Mouse (Mus musculus): ENCODE measurements around the gene Fam19a3. TPM values are rescaled to one million over a fixed set of nuclear protein-coding genes. Genes with fewer than 3 reads are reported as not detected.

The Fam19a3 gene
- polyA plus RNA-seq, 1 experiment: 0.08 TPM

DNA sequence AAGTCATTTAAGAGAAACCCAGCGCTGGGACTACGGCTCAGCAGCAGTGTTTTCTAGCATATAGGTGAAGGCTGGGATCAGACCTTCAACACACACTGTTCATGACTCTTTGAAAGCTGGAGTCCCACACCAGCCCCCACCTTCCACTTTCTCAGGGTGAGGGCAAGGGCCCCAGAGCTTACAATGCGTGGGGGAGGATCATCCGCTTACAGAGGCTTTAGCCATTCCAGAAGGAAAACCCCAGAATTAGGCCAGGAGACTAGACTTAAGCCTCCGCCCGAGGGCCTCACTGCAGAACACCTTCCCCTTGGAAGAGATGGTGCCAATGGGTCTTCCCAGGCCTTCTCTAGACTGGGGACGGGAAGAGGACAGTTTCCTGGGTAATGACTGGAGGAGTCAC is 8.3 kb downstream of the Fam19a3 start:
- WGBS: 88% methylated on average over 7 of the region's 7 CpGs

DNA sequence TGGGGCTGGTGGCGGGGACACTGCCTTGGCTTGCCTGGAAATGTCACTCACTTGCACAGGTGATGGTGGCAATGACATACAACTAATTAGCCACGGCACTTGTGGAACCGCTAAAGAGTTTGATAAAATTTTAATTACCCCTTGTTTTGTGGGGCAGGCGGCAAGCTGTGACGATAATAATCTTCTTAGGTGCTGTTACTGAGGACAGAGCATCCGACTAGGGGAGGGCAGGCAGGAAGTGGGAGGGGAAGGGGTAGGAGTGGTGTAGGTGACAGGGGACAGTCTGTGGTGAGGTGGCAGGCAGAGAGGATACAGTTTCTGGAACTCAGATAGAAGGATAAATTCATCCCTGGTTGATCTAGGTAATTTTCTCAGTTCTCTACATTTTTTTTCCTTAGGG is 10.2 kb downstream of the Fam19a3 start:
- TF ChIP-seq POLR2A (IDR thresholded peaks at IDR 0.05; ENCODE audit: low read depth, low read length) (no peak), CTCF (IDR thresholded peaks at IDR 0.05; ENCODE audit: extremely low read depth, insufficient read length, insufficient replicate concordance, low read depth, low read length) (no peak)
- Histone ChIP-seq H3K4me3 (ENCODE audit: low read depth, low read length) (no peak overlapping the region), H3K27me3 (ENCODE audit: control insufficient read depth, insufficient read depth, low read length) (0 out of 2 replicates have a peak, but pooled peaks cover 7% of the 10 kb centered on the region), H3K36me3 (ENCODE audit: control insufficient read depth, insufficient read depth, low read length) (no peaks in the 10 kb centered on the region), H3K4me1 (ENCODE audit: control insufficient read depth, insufficient read depth, insufficient read length, low read length) (no peaks in the 10 kb centered on the region), H3K27ac (ENCODE audit: insufficient read depth, low read depth, low read length) (no peak overlapping the region)
- WGBS: 33% methylated on average over 6 of the region's 6 CpGs

More for the DNA sequence above, 8.3 kb downstream of the Fam19a3 start:
- Histone ChIP-seq H3K27ac (ENCODE audit: insufficient read depth, low read depth, low read length) (no peak overlapping the region), H3K4me3 (ENCODE audit: low read depth, low read length) (no peak overlapping the region), H3K27me3 (ENCODE audit: control insufficient read depth, insufficient read depth, low read length) (peaks cover 22% of the 10 kb centered on the region), H3K36me3 (ENCODE audit: control insufficient read depth, insufficient read depth, low read length) (no peaks in the 10 kb centered on the region), H3K4me1 (ENCODE audit: control insufficient read depth, insufficient read depth, insufficient read length, low read length) (peaks cover 3% of the 10 kb centered on the region; the same call in 1 of the 2 replicates)
- TF ChIP-seq POLR2A (IDR thresholded peaks at IDR 0.05; ENCODE audit: low read depth, low read length) (no peak), CTCF (IDR thresholded peaks at IDR 0.05; ENCODE audit: extremely low read depth, insufficient read length, insufficient replicate concordance, low read depth, low read length) (no peak)

DNA sequence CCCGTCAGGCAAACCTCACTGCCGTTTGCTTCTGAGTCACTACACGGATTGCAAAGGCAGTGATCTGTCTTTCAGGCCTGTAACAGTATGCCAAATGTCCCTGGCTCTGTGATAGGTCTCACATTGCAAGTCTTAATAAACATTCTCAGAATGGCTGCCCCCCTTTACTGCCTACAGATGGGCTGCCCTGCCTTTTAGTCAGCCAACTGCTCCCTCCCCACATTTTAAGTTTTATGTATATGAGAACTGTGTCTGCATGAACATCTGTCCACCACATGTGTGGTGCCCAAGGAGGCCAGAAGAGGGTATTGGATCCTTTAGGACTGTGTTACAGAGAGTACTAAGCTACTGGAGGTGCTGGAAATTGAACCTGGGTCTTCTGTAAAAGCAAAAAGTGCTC is 10.7 kb downstream of the Fam19a3 start:
- 85% methylated on average over 3 of the region's 3 CpGs for WGBS
- TF ChIP-seq POLR2A (IDR thresholded peaks at IDR 0.05; ENCODE audit: low read depth, low read length) (no peak), CTCF (IDR thresholded peaks at IDR 0.05; ENCODE audit: extremely low read depth, insufficient read length, insufficient replicate concordance, low read depth, low read length) (no peak)
- no peak overlapping the region for H3K27ac ChIP-seq (ENCODE audit: insufficient read depth, low read depth, low read length)

DNA sequence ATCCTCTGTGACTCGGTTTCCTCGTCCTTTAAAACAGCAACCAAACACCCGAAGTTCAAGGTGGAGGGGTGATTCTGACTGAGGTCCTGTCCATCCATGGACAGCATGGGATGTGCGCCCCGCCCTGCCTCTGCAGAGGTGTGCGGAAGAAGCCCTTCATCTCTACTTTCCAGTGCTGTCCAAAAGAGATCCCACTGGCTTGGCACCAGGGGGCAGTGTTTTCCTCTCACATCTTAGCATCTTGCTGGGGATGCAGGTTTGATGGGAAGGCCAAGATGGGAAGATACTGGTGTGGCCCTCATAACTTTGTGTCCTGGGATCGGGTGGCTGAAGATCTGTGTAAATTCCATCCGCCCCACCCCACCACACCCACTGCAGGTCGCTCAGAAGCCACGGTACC is 11.6 kb downstream of the Fam19a3 start:
- H3K27ac ChIP-seq (ENCODE audit: insufficient read depth, low read depth, low read length): no peak overlapping the region
- H3K27me3 ChIP-seq (ENCODE audit: control insufficient read depth, insufficient read depth, low read length): no peaks in the 10 kb centered on the region
- H3K4me3 ChIP-seq (ENCODE audit: low read depth, low read length): no peak overlapping the region
- H3K4me1 ChIP-seq (ENCODE audit: control insufficient read depth, insufficient read depth, insufficient read length, low read length): no peaks in the 10 kb centered on the region
- TF ChIP-seq POLR2A (IDR thresholded peaks at IDR 0.05; ENCODE audit: low read depth, low read length) (no peak), CTCF (IDR thresholded peaks at IDR 0.05; ENCODE audit: extremely low read depth, insufficient read length, insufficient replicate concordance, low read depth, low read length) (peak; percentile 71; the same call in 1 of the 2 replicates)
- H3K36me3 ChIP-seq (ENCODE audit: control insufficient read depth, insufficient read depth, low read length): no peaks in the 10 kb centered on the region
- WGBS: 37% methylated on average over 10 of the region's 10 CpGs

More for the DNA sequence above, 10.7 kb downstream of the Fam19a3 start:
- Histone ChIP-seq H3K4me1 (ENCODE audit: control insufficient read depth, insufficient read depth, insufficient read length, low read length) (no peaks in the 10 kb centered on the region), H3K36me3 (ENCODE audit: control insufficient read depth, insufficient read depth, low read length) (no peaks in the 10 kb centered on the region), H3K4me3 (ENCODE audit: low read depth, low read length) (no peak overlapping the region), H3K27me3 (ENCODE audit: control insufficient read depth, insufficient read depth, low read length) (0 out of 2 replicates have a peak, but pooled peaks cover 3% of the 10 kb centered on the region)

DNA sequence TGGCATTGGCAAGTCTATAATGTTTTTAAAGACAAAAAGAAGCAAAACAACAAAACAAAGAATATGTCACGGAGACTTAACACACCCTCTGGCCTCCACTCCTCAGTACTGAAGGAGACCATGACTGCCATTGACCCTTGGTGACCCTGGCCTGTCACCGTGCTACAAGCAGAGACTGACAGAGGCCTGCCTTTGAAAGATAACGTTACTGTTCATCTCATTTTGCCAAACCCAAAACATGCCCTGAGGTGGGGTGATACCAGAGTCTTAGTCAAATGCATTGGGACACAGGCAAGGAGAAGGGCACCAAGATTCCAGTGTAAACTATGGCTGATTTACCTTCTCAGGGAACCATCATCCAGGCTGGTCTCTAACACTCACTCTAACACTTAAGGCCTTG is 12.5 kb downstream of the Fam19a3 start:
- TF ChIP-seq CTCF (IDR thresholded peaks at IDR 0.05; ENCODE audit: extremely low read depth, insufficient read length, insufficient replicate concordance, low read depth, low read length): no peak
- no peak for TF ChIP-seq POLR2A (IDR thresholded peaks at IDR 0.05; ENCODE audit: low read depth, low read length)
- no peak overlapping the region for H3K4me3 ChIP-seq (ENCODE audit: low read depth, low read length)
- H3K36me3 ChIP-seq (ENCODE audit: control insufficient read depth, insufficient read depth, low read length): no peaks in the 10 kb centered on the region
- H3K27ac ChIP-seq (ENCODE audit: insufficient read depth, low read depth, low read length): no peak overlapping the region
- no peaks in the 10 kb centered on the region for H3K4me1 ChIP-seq (ENCODE audit: control insufficient read depth, insufficient read depth, insufficient read length, low read length)
- no peaks in the 10 kb centered on the region for H3K27me3 ChIP-seq (ENCODE audit: control insufficient read depth, insufficient read depth, low read length)
- WGBS: 82% methylated on average over 3 of the region's 3 CpGs

DNA sequence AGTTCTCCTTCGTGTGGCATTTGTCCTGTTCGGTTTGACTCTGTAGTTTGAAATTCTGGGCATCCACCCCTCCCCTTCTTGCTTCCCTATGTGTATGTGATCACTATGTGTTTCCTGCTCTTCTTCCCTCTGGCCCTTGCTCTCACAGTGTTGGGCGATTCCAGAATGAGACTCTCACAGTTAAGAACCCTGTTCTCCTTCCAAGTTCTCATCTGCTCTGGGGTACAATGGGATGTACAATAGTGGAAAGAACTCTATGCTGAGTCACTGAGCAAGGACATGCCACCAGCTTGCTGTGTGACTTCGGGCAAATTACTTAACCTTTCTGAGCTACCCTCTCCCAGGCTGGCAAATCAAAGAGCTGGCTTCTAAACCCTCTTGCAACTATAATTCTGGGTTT is 13.9 kb downstream of the Fam19a3 start:
- WGBS: 71% methylated on average over 4 of the region's 4 CpGs
- Histone ChIP-seq H3K27ac (ENCODE audit: insufficient read depth, low read depth, low read length) (no peak overlapping the region), H3K4me3 (ENCODE audit: low read depth, low read length) (no peak overlapping the region), H3K27me3 (ENCODE audit: control insufficient read depth, insufficient read depth, low read length) (no peaks in the 10 kb centered on the region), H3K36me3 (ENCODE audit: control insufficient read depth, insufficient read depth, low read length) (no peaks in the 10 kb centered on the region), H3K4me1 (ENCODE audit: control insufficient read depth, insufficient read depth, insufficient read length, low read length) (no peaks in the 10 kb centered on the region)
- TF ChIP-seq POLR2A (IDR thresholded peaks at IDR 0.05; ENCODE audit: low read depth, low read length): no peak
- TF ChIP-seq CTCF (IDR thresholded peaks at IDR 0.05; ENCODE audit: extremely low read depth, insufficient read length, insufficient replicate concordance, low read depth, low read length): no peak

DNA sequence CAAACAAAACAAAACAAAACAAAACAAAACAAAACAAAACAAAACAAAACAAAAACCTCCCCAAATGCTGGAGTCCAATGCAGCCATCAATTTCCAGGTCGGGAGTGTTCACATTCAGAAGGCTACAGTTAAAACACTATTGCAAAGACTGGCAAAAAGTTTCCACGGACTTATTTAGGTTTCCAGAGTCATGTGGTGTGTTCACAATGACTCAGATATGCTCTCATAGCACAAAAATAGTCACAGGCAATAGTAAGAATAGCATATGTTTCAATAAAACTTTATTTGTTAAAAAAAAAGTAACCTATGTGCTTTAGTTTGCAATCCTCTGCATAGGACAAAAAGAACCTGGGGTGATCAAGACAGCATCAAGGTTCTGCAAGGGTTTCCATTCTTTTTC is 14.5 kb downstream of the Fam19a3 start:
- Histone ChIP-seq H3K27ac (ENCODE audit: insufficient read depth, low read depth, low read length) (no peak overlapping the region), H3K4me3 (ENCODE audit: low read depth, low read length) (no peak overlapping the region), H3K27me3 (ENCODE audit: control insufficient read depth, insufficient read depth, low read length) (no peaks in the 10 kb centered on the region), H3K36me3 (ENCODE audit: control insufficient read depth, insufficient read depth, low read length) (no peaks in the 10 kb centered on the region), H3K4me1 (ENCODE audit: control insufficient read depth, insufficient read depth, insufficient read length, low read length) (no peaks in the 10 kb centered on the region)
- TF ChIP-seq POLR2A (IDR thresholded peaks at IDR 0.05; ENCODE audit: low read depth, low read length): no peak
- no peak for TF ChIP-seq CTCF (IDR thresholded peaks at IDR 0.05; ENCODE audit: extremely low read depth, insufficient read length, insufficient replicate concordance, low read depth, low read length)
- 54% methylated on average over 2 of the region's 2 CpGs for WGBS
